Mouse (Mus musculus): ENCODE results near the gene Plekho1.

DNA sequence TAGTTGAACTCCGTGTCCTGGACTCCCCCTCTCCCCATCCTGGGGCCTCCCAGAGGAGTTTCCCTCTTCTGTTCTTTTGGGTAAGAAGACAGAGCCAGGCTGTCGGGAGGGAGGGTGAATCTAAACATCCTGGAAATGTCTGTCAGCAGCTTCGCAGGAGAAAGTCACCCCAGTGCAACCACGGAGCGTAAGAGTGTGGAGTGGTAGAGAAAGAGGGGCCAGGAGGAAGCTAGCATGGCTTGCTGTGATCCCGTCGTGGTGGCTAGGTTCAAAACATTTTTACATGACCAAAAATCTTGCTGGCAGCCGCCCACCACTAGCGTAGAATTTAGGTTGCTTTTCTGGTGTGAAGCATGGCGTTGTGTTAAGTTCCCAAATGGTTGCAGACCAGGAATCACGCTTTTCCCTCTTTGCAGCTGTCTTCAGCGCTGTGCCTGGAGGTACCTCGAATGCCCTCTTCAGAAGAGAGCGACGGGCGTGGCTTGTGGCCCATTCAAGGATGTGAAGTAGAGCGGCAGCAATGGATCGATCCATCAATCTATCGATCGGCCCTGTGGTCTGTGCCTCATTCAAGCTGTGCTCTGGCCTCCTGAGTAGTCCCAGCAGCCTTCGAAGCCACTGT, 9.7 kb downstream of the Plekho1 start:
- TF ChIP-seq CTCF (IDR thresholded peaks at IDR 0.05; ENCODE audit: low read depth) (no peak), EP300 (optimal IDR thresholded peaks at IDR 0.05) (no peak)
